Mouse (Mus musculus): ENCODE data around the gene Zfp868. TPM values are rescaled to one million over a fixed set of nuclear protein-coding genes. Genes with fewer than 3 reads are reported as not detected.
A peak's percentile ranks its signal among the peaks of the same experiment; 100 is the strongest.
"Not testable (repeated sequence)": the region's sequence is repeated elsewhere in the genome, so short reads cannot be mapped to it uniquely, and the experiment has no call there.

The Zfp868 gene
- total RNA-seq (2021) = 10 to 100 TPM; 15.4 to 20.0 TPM

DNA sequence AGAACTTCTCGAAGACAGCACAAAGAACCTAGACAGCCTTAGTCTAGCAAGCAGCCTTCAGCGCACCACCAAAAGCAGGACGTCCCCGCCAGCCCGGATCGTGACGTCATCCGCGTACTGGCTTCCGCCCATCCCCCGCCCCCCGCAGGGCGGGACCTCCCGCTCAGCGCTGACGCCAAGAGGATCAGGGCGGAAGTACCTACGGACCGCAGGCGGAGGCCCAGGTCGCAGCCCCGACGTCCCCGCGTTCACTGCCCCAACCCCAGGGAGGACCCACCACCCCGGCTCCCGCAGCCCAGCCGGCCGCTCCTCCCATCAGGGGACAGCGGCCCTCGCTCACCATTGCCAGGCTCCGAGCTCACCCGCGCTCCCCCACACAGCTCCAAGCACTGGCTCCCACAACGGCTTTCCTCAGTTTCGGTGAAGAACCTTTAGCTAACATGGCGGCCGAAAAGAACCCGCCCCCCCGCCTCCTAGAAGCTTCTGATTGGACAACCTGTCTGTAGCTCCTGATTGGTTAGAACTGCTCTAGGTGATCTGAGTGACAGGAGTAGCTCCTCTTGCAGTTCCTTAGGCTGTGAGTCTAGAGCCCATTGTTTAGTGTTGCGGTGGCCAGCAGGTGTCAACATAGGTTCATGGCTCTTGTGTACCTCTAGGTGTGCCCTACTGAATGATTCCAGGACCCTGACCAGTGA lies at the start of gene Zfp868:
Zfp868 (minus strand) TSS at position 454 of the 695 bp plus-strand sequence.
- peak; percentile 98 for DNase-seq (ENCODE audit: low spot score in 2 of 2)
- intact Hi-C loops (cut with DNase I) = loop anchor here (5.0 kb wide), 2 partner anchors 92 to 277 kb away; partner anchors contain the start of genes Ndufa13, Tssk6 and Yjefn3

DNA sequence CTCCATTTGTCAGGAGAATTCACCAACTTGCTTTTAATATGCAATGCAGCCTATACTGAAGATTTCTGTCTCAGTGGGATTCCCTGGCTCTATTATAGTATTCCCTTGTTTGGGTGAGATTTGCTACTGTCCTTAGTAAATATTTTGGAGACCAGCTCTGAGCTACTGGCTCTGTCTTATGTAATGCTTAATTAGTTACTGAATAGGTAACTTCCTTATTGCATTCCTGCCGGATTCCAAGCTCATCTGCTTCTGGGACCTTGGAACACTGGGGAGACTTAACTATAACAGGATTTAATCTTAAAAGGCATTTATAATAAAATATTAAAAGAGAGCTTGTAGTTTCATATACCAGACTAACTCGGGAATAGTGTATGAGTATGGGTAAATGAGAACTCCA lies 39.7 kb upstream of the Zfp868 start:
- intact Hi-C loops (cut with DNase I); DNase-seq (ENCODE audit: low spot score in 2 of 2): not testable (repeated sequence)

DNA sequence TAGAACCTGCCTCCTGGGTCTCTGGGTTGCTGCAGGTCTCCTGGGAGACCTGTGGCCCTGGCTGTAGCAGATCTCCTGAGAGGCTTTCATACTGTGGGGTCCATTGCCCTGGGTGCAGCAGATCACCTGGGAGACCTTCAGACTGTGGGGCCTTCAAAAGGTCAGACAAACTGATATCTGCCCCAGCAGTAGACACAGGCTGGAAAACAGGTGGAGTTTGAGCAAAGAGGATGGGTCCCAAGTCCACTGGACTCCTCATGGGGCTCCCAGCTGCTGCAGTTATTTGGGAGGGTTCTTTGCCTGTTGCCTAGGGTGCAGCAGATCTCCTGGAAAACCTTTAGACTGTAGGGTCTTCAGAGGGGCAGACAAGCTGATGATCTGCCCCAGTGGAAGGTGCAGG lies 35.9 kb upstream of the Zfp868 start:
- no peak for DNase-seq (ENCODE audit: low spot score in 2 of 2)
- intact Hi-C loops (cut with DNase I) = no loop called here

DNA sequence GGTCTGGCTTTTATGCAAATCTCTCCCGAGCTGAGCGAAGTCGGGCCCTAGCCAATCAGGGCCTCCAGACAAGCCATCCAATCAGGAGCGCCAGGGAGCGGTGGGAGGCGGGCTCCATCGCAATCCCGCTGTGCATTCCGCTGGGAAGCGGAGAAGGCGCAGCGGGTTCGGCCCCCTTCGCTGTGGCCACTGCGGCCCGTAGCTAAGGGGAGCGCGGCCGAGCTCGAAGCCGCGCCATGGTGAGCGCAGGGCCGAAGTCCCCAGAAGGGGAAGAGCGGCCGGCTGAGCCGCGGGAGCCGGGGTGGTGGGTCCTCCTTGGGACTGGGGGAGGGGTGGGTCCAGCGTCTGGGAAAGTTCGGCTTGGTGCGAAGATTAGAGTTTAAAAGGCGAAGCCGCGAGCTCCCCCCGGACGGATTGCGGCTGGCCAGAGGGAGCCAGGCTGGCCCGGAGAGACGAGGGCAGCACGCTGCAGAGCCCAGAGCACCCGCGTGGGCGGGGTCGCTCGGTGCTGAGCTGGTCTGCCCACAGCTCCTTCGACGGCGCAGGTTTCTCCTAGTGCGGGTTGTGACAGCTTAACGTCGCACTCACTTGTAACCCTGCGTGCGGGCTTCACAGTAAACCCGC lies 29.1 kb upstream of the Zfp868 start, which contains the start of gene Zfp964:
Zfp964 (plus strand) TSS at position 122 of the 624 bp plus-strand sequence.
- DNase-seq (ENCODE audit: low spot score in 2 of 2) = peak; percentile 90 to 92
- intact Hi-C loops (cut with DNase I) = loop anchor here (5.0 kb wide), 1 partner anchor 63 kb away; no protein-coding TSS in a partner anchor

DNA sequence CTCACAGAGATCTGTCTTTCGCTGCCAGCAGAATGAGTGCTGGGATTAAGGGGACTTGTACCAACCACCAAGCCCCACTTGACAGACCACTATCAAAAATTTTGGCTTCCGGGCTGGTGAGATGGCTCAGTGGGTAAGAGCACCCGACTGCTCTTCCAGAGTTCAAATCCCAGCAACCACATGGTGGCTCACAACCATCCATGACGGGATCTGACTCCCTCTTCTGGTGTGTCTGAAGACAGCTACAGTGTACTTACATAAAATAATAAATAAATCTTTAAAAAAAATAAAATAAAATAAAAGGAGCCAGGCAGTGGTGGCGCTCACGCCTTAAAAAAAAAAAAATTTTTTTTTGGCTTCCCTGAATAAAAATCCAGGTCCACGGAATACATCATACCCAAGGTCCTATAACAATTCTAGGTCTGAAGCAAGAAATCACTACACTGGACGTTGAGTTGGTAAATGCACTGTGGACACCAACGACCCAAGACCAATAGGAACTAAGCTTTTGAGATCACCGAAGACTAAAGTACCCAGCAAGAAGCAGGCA lies 28.5 kb upstream of the Zfp868 start:
- intact Hi-C loops (cut with DNase I) = loop anchor here (5.0 kb wide), 1 partner anchor 63 kb away; no protein-coding TSS in a partner anchor

DNA sequence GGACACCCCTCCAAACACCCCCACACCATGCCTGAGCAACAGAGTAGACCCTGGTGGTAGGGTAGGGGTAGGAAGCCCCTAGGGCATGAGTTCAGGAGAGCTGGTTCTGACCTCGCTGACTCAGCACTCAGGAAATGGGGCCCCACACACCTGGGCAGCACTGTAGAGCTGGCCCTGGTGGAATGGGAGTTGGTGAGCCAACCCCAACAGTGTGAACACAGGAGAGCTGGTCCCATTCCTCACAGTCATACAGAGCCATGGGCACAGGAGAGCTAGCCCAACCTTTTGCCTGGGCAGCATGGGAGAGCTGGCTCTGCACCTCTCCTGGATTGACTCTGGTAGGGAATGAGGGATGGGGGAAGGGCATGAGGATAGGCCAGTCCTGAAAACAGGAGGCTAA lies 7.3 kb downstream of the Zfp868 start:
- intact Hi-C loops (cut with DNase I) = no loop called here
- no peak for DNase-seq (ENCODE audit: low spot score in 2 of 2)

More for the DNA sequence above, 28.5 kb upstream of the Zfp868 start:
- no peak for DNase-seq (ENCODE audit: low spot score in 2 of 2)

DNA sequence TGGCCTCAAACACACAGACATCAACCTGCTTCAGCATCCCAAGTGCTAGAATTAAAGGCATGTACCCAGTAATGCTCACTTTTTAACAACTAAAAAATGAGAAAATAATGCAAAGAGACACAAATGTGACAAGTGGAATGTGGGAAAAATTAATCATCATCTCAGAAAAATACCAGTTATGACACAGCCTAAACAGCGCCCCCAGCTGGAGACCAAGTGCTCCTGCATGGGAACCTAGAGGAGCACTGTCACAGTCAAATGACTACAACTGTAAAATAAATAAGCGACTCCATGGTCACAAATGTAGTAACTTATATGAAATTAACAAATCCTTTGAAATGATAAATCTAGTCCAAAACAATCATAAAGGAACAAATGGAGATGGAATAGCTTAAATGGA lies 10.7 kb downstream of the Zfp868 start:
- intact Hi-C loops (cut with DNase I) = no loop called here
- no peak for DNase-seq (ENCODE audit: low spot score in 2 of 2)

DNA sequence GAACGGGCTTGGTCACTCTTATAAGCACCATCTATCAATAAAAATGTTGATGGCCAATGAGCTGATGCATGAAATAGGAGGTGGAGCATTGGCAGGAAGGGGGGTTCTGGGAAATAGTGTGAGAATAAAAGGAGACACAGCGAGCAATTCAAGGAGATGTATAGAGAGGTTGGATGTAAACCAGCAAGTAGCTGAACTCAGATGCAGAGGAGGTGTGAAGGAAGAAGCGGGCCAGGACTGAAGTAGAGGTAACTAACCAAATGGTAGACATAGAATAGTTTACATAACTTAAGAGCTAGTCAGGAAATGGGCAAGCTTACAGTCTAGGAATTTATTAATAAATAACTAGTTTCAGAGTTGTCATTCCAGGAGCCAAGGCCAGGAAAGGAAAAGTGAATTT lies 27.8 kb downstream of the Zfp868 start:
- intact Hi-C loops (cut with DNase I); DNase-seq (ENCODE audit: low spot score in 2 of 2): not testable (repeated sequence)

DNA sequence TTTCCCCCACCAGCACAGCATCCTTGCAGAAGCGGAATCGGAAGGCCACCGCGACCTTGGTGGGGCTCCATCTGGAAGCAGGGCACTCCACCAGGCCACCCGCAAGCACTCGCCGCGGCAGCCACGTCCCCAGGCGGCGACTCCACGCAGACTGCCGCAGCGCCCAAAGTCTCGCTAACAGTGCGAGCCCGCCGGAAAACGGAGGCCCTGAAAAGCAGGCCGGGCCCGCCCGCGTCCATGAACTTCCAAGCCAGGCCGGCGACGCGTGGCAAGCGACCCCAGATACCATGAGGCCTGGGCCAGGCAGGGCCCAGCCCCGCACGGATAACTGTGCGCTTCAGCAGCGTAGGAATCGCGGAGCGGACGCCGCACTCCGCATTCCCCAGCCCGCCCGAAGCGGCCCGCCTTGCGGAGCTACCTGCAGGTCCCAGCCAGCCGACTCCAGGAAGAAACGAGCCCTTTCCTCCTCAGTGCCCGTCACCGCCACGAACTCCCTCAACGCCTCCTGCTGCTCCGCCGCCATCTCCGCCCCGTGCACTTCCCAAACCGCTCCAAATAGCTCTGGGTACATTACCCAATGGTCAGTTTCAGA lies 40.6 kb downstream of the Zfp868 start:
- intact Hi-C loops (cut with DNase I) = no loop called here
- peak; percentile 51 to 59 for DNase-seq (ENCODE audit: low spot score in 2 of 2)

DNA sequence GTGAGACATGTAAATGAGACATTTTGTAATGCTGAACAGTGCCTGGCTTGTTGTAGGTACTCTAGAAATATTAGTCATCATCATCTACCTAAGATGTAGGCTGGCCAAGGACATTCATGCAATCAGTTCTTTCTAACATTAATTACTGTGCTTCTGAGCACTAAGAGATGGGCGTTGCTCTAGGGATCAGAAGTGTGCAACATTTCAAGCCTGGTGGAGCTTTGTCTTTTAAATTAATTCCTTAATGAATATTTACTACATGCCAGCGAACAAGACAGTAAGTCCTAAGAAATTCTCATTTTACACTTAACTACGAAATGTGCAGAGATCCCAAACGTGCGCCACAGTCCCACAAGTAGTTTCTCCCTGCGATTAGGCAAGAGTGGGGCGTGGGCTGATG lies 41.1 kb downstream of the Zfp868 start:
- DNase-seq (ENCODE audit: low spot score in 2 of 2); intact Hi-C loops (cut with DNase I): not testable (repeated sequence)

Other genes with a start within 250 kb of the Zfp868 start
- gene Gm9495, start 172.0 kb downstream of the Zfp868 start, total RNA-seq (2021) = under 1 TPM in 1 of 2 experiments, not detected in 1; 0.12 TPM
- not detected for gene Gm7697, start 102.6 kb downstream of the Zfp868 start, total RNA-seq (2021)
- gene Zfp964, start 28.9 kb upstream of the Zfp868 start, total RNA-seq (2021) = 1 to 10 TPM; 3.7 to 5.4 TPM
- gene Zfp869, start 85.2 kb upstream of the Zfp868 start, total RNA-seq (2021) = 10 to 100 TPM; 18.1 to 19.8 TPM
- gene Zfp963, start 124.4 kb upstream of the Zfp868 start, total RNA-seq (2021) = 1 to 10 TPM; 3.4 to 5.3 TPM
- 1 to 10 TPM in 1 of 2 experiments, not detected in 1; 1.4 TPM for gene Gm20422, start 149.3 kb upstream of the Zfp868 start, total RNA-seq (2021)
- 10 to 100 TPM; 37.1 to 40.1 TPM for gene Atp13a1, start 165.6 kb upstream of the Zfp868 start, total RNA-seq (2021)
- 10 to 100 TPM; 23.7 to 31.1 TPM for gene Zfp866, start 165.6 kb upstream of the Zfp868 start, total RNA-seq (2021)
- 10 to 100 TPM; 10.8 to 19.5 TPM for gene Gmip, start 183.1 kb upstream of the Zfp868 start, total RNA-seq (2021)
- under 1 TPM; 0.37 to 0.57 TPM for gene Lpar2, start 196.9 kb upstream of the Zfp868 start, total RNA-seq (2021)
- 10 to 100 TPM; 19.2 to 20.8 TPM for gene Pbx4, start 206.9 kb upstream of the Zfp868 start, total RNA-seq (2021)

Measured in left cerebral cortex, postnatal 36 days (tissue).